Mouse (Mus musculus) thymus, postnatal 10 days (tissue): ENCODE measurements at regions not wholly inside any gene's neighbourhood (a gene's known extent, or its start where the extent isn't known, plus 50 kb on each side); places are given as distances from the start of the nearest gene placed in this dataset.

Source experiments
- DNase-seq, 2 experiments: peaks; one replicate each; pipeline ENCODE4 v3.0.0; 2021; ENCODE audit warnings: low spot score in 2 of 2

DNA sequence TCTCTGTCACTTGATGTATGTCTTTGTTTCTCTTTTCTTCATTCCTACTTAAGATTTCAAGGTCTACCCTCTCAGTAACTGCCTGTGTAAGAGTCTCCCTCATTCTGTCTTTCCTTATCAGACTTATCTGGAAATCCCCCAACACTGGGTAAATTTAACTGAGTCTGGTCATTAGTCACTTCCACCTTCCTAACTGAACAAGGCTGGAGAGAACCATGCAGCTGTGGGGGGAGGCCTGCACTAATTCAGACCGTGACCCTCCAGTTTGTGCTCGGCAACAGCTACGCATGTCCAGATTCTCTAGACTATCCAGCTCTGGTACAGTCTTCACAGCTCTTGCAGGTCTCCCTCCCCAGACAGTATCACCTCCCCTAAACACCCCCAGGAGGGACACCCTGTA lies 103.3 kb downstream of the Prox1 start:
- no peak for DNase-seq

DNA sequence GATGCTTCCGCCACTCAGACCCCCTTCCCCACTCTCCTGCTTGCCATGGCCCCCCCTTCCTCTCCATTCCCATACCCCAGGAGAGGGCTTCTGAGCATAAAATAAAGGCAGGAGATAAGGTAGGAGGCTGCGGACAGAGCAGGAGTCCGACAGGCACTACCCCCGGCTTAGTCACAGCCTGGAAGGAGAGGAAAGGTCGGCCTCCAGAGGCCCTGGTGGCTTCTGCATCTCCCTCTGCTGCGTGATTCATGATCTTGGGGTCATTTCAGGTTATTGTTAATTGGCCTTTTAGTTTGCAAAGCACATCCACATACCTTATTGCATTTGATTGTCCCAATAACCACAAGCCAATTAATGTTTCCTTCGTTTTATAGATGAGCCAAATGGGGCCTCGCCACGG lies 104.1 kb downstream of the Prox1 start:
- no peak for DNase-seq

DNA sequence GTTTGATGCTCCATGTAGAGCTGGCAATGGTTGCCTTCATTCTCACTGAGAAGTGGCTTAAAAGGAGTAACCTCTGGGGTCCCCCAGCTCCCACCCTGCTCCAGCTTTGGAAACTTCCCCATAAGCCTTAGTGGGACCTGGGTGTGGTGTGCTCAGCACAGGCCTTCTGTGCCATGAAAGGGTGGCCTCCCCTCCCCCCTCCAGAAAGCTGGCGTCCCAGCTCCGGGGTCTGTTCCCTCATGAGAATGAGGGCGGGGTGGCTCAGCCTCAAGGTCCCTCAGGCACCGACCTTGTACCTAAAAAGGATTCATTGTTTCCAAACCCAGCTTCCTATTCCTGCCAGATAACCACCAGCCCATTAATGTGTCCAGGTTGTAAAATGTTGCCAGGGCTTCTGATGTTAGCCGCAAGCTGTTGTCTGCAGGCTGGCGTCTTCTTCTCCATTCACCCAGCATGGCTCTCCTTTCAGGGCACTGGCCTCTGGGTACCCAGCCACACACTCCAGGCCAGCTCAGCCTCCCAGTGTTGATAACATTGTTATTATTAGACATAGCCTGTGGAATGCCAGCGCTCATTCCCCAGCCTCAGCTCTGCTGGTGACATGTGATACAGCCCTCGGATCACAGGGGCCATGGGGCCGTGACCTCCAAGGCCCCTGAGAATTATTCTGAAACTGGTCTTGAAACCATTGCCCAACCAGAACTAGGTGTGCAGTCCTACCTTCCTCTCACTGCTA lies 108.8 kb downstream of the Prox1 start:
- DNase-seq: no peak

DNA sequence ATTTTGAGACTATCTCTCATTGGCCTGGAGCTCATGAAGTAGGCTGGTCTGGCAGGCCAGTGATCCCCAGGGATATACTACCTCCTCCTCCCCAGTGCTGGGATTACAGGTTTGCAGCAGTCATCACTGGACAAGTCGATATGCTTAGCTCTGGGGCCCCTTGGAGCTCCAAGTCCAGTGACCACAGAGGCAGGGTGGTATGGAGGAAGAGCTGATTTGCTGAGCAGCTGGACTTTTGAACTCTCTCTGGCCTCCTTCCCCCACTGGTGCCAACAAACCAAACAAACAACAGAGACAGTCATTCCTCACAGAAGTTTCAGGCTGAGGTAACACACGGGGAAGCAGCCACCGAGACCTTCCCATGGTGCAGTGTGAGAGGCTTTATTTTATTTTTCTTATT lies 111.5 kb downstream of the Prox1 start:
- no peak for DNase-seq

DNA sequence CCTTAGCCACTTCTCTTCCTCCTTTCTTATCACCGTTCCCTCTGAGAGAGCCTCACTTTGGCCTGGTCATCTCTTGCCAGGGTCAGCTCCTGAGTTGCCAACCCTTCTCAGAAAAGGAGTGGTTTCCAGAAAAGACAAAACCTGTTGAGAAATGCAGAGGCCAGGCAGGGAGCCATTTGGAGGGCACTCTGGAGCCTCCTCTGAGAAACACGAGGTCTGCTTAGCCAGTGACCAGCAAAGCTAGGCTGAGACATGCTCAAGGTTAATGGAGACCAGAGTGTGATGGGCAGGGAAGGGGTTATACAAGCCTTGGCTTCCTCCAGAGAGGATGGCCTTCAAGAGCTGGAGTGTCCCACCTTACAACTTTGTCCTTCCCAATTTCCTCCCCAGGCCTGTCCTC lies 113.6 kb downstream of the Prox1 start:
- DNase-seq: no peak

DNA sequence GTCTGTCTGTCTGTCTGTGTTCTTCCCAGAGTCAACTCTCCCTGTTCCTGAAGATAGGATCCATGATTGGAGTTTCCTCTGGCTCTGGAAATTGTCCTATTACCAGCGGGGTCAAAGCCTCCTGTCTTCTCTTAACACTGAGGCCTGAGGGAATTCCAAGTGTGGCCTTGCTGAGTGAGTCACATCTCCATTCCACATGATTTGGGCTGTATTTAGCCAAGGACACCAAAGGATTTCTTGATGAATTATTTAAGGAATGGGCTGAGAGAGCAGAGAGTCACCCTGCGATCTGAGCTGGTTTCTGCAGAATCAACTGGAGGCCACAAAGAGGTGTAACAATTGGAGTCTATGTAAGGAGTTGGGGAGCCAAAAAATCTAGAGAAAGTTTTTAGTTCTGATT lies 118.6 kb downstream of the Prox1 start:
- no peak for DNase-seq

DNA sequence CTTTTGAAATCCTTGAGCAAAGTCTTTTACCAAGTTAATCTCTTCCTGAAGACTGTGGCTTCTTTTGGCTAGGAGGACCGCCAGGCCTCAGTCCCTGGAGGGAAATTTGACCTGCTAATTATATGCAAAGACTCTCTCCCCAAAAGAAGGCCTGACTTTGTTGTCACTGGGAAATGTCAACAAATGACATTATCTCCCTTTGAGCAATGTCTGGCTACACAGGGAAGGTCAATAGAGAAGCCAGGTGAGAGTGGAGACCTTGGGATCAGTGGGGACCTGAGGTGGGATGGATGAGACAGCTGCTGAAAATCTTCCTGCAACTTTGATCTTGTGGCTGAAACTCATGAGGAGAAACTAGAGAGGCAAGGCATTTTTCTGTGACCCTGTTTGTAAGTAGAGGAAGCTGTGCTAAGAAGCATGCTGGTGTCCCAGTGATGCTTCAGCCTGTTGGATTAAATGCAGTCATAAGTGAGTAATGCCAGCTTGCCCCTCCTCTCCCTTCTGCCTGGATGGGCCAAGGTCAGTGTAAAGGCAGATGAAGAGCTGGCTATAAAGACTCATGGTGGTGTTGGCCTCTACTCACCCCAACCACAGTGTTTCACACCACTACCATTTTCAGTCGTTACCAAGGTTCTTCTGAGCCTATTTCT lies 121.9 kb downstream of the Prox1 start:
- no peak for DNase-seq

DNA sequence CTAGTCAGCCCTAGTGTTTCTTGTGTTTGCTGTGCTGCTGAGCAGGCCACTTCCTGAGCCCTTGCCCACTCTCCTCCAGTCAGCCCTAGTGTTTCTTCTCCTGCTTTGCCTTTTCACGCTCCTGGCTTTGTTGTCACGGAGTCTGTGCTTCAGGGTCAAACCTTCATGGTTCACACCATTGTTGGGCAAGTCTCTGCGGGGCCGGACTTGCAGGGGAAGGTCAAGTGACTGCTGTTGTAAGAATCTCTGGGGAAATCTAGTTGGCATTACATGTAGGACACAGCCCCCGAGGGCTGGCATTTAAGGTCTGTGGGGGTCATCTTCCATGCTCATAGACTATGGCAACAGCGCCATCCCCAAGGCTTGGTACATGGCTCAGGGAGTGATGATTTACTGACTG lies 123.3 kb downstream of the Prox1 start:
- DNase-seq: no peak

DNA sequence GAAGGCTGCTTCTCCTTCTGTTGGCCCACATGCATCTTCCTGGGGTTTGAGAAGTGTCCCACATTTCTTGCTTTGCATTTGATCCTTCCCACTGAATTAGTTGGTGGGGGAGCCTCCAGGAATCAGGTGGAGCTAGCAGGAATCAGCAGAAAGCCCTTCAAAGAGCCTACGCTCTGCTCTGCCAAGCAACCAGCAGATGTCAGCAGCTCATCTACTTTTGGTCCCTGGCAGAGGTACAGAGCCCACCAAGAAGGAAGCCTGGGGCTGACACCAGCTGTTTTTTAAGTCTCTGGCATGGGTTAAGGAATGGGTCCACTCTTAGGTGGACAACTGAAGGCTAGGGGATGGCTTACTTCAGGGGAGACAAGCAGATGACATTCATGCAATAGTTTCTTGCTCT lies 123.6 kb upstream of the Smyd2 start:
- no peak for DNase-seq

DNA sequence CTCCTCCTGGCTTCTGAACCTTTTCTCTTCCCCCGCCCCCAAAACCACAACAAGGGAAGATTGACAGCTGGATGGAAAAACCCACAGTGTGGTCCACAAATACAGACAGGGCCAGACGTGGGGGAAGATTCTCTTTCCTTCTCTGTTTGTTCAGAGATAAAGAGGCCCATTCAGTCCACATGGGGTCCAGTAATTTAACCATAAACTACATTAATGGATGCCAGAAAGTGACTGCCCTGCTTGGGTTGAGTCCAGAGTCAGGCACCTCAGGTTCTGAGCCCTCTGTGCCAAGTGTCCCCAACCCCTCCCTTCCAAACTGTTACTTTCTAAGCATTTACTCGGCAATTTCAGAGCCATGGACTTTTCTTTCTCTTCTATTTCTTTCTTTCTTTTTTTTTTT lies 121.9 kb upstream of the Smyd2 start:
- DNase-seq: no peak

DNA sequence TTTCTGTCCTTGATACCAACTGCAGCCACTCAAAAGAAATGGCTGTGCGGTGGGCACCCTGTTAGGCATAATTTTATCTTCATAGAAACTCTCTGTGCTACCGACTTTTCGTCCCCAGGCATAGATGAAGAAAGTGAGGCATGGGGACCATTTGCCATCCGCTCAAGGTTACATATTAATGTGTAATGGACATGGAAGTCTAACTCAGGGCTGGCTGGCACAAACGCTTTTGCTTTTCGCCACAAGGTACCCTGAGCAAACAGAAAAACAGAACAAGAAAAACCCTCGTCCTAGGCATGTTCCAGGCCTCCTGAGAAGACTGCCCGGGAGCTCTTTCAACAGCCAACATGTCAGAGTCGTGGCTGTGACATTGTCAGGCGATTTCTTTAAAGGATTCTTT lies 121.0 kb upstream of the Smyd2 start:
- no peak for DNase-seq

DNA sequence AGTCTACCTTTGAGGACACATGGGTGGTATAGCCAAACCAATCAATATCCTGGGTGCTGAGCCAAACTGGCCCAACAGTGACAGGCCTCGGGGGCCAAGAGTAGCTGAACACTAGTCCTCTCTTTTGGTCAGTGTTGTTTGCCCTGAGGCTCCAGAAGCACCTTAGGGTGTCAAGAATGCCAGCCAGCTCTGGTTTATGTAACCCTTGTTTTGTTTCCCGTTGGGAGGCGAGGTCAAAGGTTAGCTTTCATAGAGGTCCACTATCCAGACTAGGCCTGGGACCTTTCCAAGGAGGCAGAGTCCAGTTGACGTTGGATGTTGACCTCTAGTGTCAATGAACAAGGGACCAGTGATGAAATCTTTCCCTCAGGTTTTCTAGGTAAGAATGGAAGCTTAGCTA lies 120.0 kb upstream of the Smyd2 start:
- no peak for DNase-seq

DNA sequence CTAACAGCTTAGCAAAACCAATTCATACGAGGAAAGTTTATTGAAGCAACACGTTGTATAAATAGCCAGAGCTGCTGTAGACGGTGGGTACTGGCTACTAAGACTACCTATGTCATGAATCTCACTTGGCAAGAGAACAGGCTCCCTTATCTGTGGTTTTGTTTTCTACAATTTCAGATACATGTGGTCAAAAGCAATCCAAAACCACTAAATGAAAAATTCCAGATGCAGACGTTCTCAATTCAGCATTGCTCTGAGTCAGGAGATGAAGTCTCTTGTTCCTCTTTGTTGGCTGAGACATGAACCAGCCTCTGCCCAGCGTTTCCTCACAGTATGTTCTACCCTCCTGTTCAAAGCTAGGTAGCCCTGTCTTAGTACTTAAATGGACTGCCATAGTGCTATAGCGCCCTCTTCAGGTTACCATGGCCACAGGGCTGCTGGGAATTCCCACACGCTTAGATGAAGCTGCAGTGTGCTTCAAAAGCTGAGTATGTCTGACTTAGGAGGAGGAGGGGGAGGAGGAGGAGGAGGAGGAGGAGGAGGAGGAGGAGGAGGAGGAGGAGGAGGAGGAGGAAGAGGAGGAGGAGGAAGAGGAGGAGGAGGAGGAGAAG lies 119.0 kb upstream of the Smyd2 start:
- DNase-seq: no peak

DNA sequence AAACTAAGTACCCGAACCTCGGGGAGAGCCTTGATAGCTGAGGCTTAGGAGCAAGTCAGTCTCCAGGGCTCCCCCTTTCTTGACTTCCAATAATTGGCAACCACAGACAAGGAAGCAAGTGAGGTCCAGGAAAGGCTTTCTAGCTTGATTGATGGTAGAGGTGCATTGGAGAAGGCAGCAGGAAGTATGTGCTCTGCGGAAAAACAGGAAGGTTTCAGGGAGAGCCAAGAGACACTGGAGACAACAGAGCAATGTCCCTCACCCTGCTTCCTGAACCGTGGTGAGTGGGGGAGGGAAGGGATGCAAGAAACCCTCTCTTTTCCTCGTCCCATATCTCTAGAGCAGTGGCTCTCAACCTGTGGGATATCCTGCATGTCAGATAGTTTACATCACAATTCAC lies 115.9 kb upstream of the Smyd2 start:
- DNase-seq: no peak

DNA sequence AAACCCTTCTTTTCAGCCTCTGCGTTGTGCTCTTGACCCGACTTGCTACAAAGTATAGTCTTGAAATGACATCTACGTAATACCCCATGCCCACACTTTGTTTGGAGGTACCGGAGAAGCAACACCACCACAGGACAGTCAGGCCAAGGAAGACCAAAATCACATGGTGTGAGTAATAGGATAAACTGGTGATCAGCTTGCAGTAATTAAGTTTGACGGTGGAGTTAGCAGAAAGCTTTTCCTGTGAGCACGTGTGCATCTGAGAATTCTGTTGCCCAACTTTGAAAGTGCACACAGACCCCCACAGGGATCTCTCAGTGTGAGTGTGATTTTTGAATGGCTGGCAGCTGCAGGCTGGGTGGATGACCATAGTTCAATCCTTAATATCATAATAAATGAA lies 114.6 kb upstream of the Smyd2 start:
- DNase-seq: no peak

DNA sequence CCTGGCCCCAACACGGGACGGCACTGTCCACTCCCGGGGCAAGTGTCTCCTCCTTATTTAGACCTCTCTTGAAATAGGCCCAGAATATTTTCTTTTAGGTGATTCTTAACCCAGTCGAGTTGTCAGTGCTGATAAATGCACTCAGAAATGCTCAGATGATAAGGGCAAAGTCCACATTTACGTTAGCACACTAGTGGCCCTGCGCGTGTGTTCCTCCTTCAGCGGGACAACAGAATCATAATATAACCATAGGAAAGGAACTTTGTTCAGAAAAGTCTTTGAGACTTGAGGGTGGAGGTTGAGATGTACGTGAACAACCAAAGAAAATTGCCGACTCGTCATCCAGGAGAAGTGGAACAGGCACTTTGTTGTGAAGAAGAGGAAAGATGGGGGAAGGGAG lies 113.8 kb upstream of the Smyd2 start:
- DNase-seq: no peak

DNA sequence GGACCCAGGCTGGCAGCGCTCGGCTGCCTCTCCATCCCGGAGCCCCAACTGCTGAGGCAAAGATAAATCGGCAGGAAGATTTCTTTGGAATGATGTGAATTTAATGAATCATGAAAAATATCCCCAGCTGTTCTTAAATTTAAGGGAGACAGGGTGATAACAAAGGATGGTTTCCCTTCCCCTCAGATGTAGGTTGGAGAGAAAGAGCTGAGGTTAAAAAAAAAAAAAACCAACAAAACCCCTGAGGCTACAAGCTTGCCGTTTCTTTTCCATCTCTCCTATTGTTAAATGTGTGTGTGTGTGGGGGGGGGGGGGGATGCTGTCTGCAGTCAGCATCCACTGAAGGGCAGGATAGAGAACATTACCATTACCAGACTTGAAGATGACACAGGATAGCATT lies 111.9 kb upstream of the Smyd2 start:
- DNase-seq: no peak

DNA sequence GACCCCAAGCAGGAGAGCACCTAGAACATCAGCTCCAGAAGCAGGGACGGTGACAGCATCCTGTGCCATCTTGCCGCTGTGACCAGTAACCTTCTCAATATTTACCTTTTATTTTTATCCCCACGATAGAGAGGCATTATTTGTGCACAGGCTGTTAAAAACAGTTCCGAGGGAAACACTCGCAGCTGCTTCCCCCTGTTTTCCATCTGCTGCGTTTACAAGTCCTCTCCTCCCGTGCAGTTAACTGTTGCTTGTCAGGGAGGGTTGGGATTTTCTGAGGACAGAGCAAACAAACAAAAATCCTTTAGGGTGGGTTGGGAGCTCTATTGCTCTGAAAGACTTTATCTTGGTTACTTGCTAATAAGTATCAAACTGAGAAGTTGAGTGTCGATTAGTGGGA lies 105.4 kb upstream of the Smyd2 start:
- no peak for DNase-seq

DNA sequence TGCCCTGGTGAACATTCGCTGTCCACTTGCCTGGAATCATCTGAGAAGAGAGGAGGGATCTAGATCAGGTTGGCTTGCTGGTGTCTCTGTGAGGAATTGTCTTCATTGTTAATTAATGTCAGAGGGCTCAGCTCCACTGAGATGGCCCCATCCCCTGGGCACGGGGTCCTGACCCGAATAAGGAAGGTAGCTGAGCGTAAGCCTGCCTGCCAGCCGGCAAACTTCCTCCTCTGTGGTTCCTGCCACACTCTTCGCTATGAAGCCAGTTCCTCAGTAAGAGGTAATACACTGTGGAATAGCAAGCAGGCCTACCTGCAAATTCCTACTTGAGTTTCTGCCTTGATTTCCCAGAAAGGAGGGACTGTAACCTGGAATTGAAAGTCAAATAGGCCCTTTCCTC lies 87.3 kb upstream of the Smyd2 start:
- DNase-seq: no peak

DNA sequence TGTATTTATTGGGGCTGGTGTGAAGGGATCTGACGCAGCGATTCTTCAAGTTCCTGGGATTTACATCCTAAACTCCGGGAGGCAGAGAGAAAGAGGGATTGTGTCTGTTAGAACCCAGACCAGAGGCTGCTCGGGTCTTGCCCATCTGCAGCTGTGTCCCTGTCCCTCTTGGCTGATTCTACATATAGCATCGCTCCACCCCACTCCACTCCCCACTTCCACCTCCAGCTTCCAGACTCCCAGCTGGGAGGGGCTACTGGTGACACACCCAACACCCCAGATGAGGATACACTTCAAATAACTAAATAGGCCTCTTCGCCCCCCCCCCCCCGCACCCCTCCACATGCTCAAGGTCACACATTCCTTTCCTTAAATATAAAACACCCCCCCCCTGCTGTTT lies 85.1 kb upstream of the Smyd2 start:
- no peak for DNase-seq

DNA sequence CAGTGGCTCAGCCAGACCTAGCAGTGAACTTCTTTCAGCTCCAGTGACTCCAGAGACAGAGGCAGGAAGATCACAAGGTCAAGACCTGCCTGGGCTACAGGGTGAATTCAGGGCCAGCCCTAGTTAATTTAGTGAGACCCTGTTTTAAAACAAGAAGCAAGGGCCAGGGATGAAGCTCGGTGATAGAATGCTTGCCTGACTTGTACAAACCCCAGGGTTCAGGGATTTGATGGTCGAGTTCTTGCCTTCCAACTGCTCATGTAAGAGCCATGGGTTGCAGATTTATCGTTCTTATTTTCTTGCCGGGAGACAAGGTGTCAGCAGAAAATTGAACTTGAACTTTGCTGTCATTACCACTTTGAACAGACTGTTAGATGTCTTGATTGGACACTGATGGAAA lies 78.9 kb upstream of the Smyd2 start:
- no peak for DNase-seq

DNA sequence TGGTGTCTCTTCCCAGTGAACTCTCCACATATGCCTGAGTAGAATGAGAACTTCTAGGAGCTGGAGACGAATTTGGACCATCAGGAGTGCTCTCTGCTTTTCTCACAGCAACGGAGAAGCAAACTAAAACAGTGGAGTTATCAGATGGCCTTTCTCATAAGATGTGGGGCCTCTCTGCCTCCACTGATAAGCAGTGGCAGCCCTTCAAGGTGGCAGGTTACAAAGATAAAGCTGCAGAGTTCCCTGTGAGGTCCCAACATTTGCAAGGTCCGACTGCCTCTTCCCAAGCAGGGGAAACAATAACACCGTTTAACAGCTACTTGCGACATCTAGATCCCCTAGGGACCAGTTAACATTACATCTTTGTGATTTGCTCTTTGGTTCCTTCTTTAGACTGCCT lies 71.5 kb upstream of the Smyd2 start:
- DNase-seq: no peak

DNA sequence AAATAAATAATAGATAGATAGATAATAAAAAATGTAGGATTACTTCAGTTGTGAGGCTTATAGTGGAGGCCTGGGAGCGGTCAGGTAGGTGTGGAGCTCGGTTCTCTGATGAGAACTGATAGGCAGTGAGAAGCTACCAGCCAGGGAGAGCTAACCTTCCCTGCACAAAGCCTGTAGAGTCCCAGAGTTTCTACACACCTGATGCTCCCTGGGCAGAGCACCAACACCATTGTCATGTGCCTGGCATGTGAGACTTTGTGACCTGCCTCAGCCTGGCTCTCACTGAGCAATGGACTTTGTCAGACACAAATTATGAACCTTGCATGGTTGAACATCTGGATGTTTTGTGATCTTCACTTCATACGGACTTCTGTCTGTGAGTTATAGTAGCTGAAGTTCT lies 71.1 kb upstream of the Smyd2 start:
- DNase-seq: no peak

DNA sequence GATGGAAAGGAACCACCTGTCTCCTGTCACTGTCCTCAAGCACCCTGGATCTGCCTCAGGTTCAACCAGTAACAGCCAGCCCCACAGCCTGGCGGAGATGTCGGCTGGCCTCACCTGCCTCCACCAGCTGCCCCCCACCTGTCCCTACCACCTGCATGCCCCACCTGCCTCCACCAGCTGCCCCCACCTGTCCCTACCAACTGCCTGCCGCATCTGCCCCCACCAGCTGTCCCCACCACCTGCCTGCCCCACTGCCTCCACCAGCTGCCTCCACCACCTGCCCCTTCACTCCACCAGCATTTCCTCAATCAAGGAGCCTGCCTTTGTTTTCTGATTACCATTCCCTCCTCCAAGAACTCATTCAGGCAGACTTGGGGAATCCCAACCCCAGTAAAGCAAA lies 68.9 kb upstream of the Smyd2 start:
- DNase-seq: no peak
